15 mouse cellular contexts compared by ENCODE assay signal in the genomic region with DNA sequence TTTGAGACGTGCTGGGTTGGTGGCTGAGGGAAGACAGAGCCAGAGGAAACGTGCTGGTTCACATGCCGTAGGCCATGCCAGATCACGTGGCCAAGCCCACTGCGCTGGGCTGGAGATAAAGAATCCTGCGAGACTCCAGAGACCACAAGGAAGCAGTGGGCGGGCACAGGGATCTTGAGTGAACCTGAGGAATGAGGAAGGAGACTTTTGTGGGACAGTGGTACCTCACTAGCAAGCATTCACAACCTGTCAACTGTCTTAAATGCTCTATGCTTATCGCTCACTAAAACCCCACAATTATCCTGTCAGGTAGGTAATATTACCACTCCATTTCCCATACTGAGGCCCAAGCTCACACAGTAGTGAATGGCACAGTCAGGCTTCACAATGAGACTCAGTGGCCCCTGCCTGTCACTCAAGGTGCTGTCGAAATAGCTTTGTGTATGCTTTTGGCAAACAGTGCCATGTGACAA.
DNase-seq lines count a peak whose midpoint lies in the region; ATAC-seq lines count a peak whose summit lies in the region.
"Had no signal": no experiment of that assay in that cellular context is flagged by ENCODE, and none has a peak within 500 bp of the region (broad histone marks: within the 10 kb centered on the region; RNA-seq: fewer than 3 reads in every experiment).

No protein-coding gene starts in this region.

- ATAC-seq in cerebellum, adult (ENCODE audit: insufficient number of reproducible peaks, low FRiP score, low TSS enrichment), result no peak
- 0 out of 2 replicates have a peak, but pooled peaks have one; percentile 25 for ATAC-seq in midbrain, embryonic 13.5 days
- no peak for ATAC-seq in midbrain, embryonic 14.5 days (ENCODE audit: low FRiP score, low TSS enrichment)
- peak; percentile 61 for ATAC-seq in forebrain, embryonic 13.5 days
- ATAC-seq in monocyte, adult 5-6 weeks (replicated peaks; ENCODE audit: insufficient number of reproducible peaks, low FRiP score, low TSS enrichment, poor library complexity, severe bottlenecking), result no peak
- ATAC-seq in erythroblast, adult 5-6 weeks (replicated peaks; ENCODE audit: low FRiP score, poor library complexity, severe bottlenecking), result no peak

- H3K27me3 ChIP-seq in midbrain, embryonic 13.5 days, result no peaks in the 10 kb centered on the region
- H3K27me3 ChIP-seq in midbrain, embryonic 14.5 days (ENCODE audit: control insufficient read depth, insufficient read depth, low read length), result no peaks in the 10 kb centered on the region
- H3K27me3 ChIP-seq in forebrain, embryonic 13.5 days, result no peaks in the 10 kb centered on the region
- H3K27me3 ChIP-seq: neural tube, embryonic 12.5 days had no signal

- H3K4me3 ChIP-seq in midbrain, embryonic 13.5 days (replicated peaks), result no peak overlapping the region
- H3K4me3 ChIP-seq in midbrain, embryonic 14.5 days (replicated peaks; ENCODE audit: low read depth, low read length), result no peak overlapping the region
- H3K4me3 ChIP-seq in forebrain, embryonic 13.5 days, result no peak overlapping the region
- H3K4me3 ChIP-seq: neural tube, embryonic 12.5 days had no signal

- 0 out of 2 replicates have a peak, but pooled peaks cover 8% of the 10 kb centered on the region for H3K4me1 ChIP-seq in midbrain, embryonic 13.5 days (replicated peaks)
- no peaks in the 10 kb centered on the region for H3K4me1 ChIP-seq in midbrain, embryonic 14.5 days (ENCODE audit: control insufficient read depth, insufficient read depth, low read length)
- H3K4me1 ChIP-seq in forebrain, embryonic 13.5 days, result peaks cover 21% of the 10 kb centered on the region

- no peak overlapping the region for H3K9ac ChIP-seq in midbrain, embryonic 13.5 days (replicated peaks)
- no peak overlapping the region for H3K9ac ChIP-seq in midbrain, embryonic 14.5 days (replicated peaks; ENCODE audit: low read length)
- no peak overlapping the region for H3K9ac ChIP-seq in forebrain, embryonic 13.5 days
- H3K9ac ChIP-seq: hindbrain, embryonic 14.5 days; neural tube, embryonic 12.5 days had no signal

- 87% methylated on average over 9 of the region's 9 CpGs for WGBS in midbrain, embryonic 13.5 days
- WGBS in midbrain, embryonic 14.5 days, result 91% methylated on average over 9 of the region's 9 CpGs
- 71% methylated on average over 9 of the region's 9 CpGs for WGBS in forebrain, embryonic 13.5 days

- no peaks in the 10 kb centered on the region for H3K9me3 ChIP-seq in midbrain, embryonic 13.5 days
- no peaks in the 10 kb centered on the region for H3K9me3 ChIP-seq in midbrain, embryonic 14.5 days (ENCODE audit: control insufficient read depth, low read length)
- H3K9me3 ChIP-seq in forebrain, embryonic 13.5 days (replicated peaks), result no peaks in the 10 kb centered on the region
- H3K9me3 ChIP-seq: neural tube, embryonic 12.5 days had no signal

- no peak overlapping the region for H3K27ac ChIP-seq in midbrain, embryonic 13.5 days
- H3K27ac ChIP-seq in midbrain, embryonic 14.5 days (replicated peaks; ENCODE audit: low read depth, low read length), result no peak overlapping the region
- H3K27ac ChIP-seq in forebrain, embryonic 13.5 days, result peak overlapping the region; percentile 59
- H3K27ac ChIP-seq: hindbrain, embryonic 14.5 days; neural tube, embryonic 12.5 days had no signal

- DNase-seq in cerebellum, postnatal 14 days, result peak; percentile 13 to 32
- DNase-seq in midbrain, embryonic 14.5 days, result no peak
- peak; percentile 9 to 45 for DNase-seq in lung, postnatal 4 days
- DNase-seq: cerebellum, adult 9-10 months; heart, adult 11 months; kidney, adult 8-10 months; spleen, adult 18-20 months; thymus, postnatal 4 days had no signal

- H3K36me3 ChIP-seq in midbrain, embryonic 13.5 days, result peaks cover 29% of the 10 kb centered on the region
- peaks cover 15% of the 10 kb centered on the region for H3K36me3 ChIP-seq in midbrain, embryonic 14.5 days (ENCODE audit: control insufficient read depth, insufficient read depth, low read length)
- H3K36me3 ChIP-seq in forebrain, embryonic 13.5 days (ENCODE audit: poor library complexity, severe bottlenecking), result peaks cover 31% of the 10 kb centered on the region

- no peak overlapping the region for H3K4me2 ChIP-seq in midbrain, embryonic 13.5 days (replicated peaks)
- H3K4me2 ChIP-seq in midbrain, embryonic 14.5 days (ENCODE audit: low read length), result no peak overlapping the region
- no peak overlapping the region for H3K4me2 ChIP-seq in forebrain, embryonic 13.5 days
- H3K4me2 ChIP-seq: hindbrain, embryonic 14.5 days; neural tube, embryonic 12.5 days had no signal

Comparison
In these comparisons a context has a peak if more than half of its experiments do, and no peak if none do; other contexts are left out.
1. ATAC-seq: peak in midbrain, embryonic 13.5 days (single experiment) and forebrain, embryonic 13.5 days (single experiment); none in cerebellum, adult (single experiment), midbrain, embryonic 14.5 days (single experiment), monocyte, adult 5-6 weeks (single experiment) and erythroblast, adult 5-6 weeks (single experiment).